In the genomic region with DNA sequence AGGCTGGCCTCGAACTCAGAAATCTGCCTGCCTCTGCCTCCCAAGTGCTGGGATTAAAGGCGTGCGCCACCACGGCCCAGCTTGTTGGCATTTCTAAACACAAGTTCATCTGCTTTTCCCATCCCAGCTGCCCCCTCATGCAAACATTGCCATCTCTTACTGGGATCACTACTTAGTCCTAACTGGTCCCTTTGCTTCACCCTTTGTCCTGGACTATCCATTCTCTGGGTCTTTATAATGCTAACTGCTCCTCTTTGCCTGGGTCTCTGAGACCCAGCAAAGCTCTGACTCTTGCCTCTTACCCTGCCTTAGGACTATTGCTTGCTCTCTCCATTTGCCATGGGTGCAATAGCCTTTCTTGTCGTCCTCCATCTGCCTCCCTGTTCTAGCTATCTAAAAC, we compare ENCODE assay signal across 23 mouse cellular contexts.
"Had no signal": no experiment of that assay in that cellular context is flagged by ENCODE, and none has a peak within 500 bp of the region (broad histone marks: within the 10 kb centered on the region; RNA-seq: fewer than 3 reads in every experiment).

No protein-coding gene starts in this region.

- H3K27me3 ChIP-seq: heart, embryonic 13.5 days; heart, embryonic 15.5 days; hindbrain, embryonic 12.5 days; intestine, embryonic 15.5 days; limb, embryonic 12.5 days had no signal

- H3K36me3 ChIP-seq: heart, embryonic 13.5 days; heart, embryonic 15.5 days; hindbrain, embryonic 10.5 days; hindbrain, embryonic 12.5 days; intestine, embryonic 15.5 days; limb, embryonic 10.5 days; limb, embryonic 12.5 days; liver, embryonic 13.5 days had no signal

- H3K27ac ChIP-seq: gastrocnemius, adult 2 months; heart, adult 2 months; heart, embryonic 13.5 days; heart, embryonic 15.5 days; hindbrain, embryonic 10.5 days; hindbrain, embryonic 12.5 days; hindbrain, embryonic 14.5 days; intestine, embryonic 15.5 days; layer of hippocampus, adult 2 months; left cerebral cortex, adult 2 months; limb, embryonic 10.5 days; limb, embryonic 12.5 days; liver, embryonic 13.5 days had no signal

- DNase-seq: gastrocnemius, adult 2 months; gastrocnemius, postnatal 10 days; gastrocnemius, postnatal 25 days; heart, postnatal 14 days; heart, postnatal 4 days; kidney, adult 18-20 months; kidney, adult 8-10 months; kidney, postnatal 10 days; kidney, postnatal 25 days; kidney, postnatal 4 days; liver; liver, embryonic 13.5 days had no signal

- H3K4me3 ChIP-seq: gastrocnemius, adult 2 months; heart, adult 2 months; heart, embryonic 13.5 days; heart, embryonic 15.5 days; hindbrain, embryonic 10.5 days; hindbrain, embryonic 12.5 days; intestine, embryonic 15.5 days; layer of hippocampus, adult 2 months; left cerebral cortex, adult 2 months; limb, embryonic 10.5 days; limb, embryonic 12.5 days; liver, embryonic 13.5 days had no signal

- H3K4me1 ChIP-seq: intestine, embryonic 15.5 days had no signal
